Mouse (Mus musculus): ENCODE results near the gene Triap1.
"Not testable (repeated sequence)": the region's sequence is repeated elsewhere in the genome, so short reads cannot be mapped to it uniquely, and the experiment has no call there.

The Triap1 gene

DNA sequence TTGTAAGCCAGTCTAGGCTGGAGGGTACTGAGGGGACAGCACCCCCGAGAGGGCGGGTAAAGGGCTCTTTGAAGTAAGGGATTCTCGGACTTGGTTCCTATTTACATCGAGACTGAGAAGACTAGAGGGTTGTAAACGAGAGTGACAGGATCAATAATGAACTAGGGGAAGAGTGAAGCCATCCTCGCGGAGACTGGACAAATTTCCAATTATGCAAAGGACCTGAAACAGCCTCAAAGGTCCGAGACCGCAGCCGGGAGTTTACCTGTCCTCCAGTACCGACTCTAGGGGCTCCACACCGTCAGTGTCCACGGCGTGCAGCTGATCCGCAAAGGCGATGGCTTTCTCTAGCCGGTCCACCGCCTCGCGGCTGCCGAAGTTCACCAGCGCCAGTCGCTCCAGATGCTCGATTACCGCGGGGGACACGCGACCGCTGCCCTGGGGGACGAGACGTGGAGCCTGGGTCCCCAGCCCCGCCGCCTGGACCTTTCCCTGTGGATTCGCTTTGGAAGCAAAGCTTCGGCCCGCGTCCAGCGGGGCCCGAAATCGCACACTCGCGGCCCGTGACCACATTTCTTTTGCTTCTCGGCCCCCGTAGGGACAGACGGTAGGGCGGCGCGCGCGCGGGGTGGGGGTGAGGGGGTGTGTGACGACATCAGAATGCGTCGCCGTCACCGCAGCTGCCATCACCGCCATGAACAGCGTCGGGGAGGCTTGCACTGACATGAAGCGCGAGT, at the start of gene Triap1, which contains the start of gene Gatc:
Triap1 (plus strand) TSS at position 649 of the 737 bp plus-strand sequence.
Gatc (minus strand) TSS at position 602 of the 737 bp plus-strand sequence.
- in situ Hi-C loops (cut with MboI), result no loop called here

GRCm38 (mm10) chr5:115294173-115294572, 46.9 kb upstream of the Triap1 start:
- in situ Hi-C loops (cut with MboI), result loop anchor here (10.0 kb wide), 1 partner anchor 151 kb away; no protein-coding TSS in a partner anchor

DNA sequence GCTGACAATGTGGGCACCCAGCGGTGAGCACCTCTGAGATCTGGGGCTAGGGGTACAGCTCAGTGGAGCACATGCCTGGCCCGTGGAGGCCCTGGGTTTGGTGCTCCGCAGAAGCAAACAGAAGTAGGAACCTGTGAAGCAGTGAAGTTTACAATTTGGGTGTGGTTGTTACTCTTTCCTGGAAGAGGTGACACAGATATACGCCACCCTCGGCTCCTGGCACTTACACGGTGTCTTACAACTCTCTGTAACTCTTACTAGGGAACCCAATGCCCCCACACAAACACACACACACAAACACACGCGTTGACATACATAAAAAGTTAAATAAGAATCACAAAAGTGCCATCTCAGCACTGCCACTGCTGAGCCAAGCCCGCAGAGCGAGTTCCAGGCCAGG, 44.7 kb upstream of the Triap1 start:
- in situ Hi-C loops (cut with MboI), result loop anchor here (10.0 kb wide), 1 partner anchor 148 kb away; no protein-coding TSS in a partner anchor

GRCm38 (mm10) chr5:115300035-115300744, 40.8 kb upstream of the Triap1 start:
- in situ Hi-C loops (cut with MboI), result no loop called here

DNA sequence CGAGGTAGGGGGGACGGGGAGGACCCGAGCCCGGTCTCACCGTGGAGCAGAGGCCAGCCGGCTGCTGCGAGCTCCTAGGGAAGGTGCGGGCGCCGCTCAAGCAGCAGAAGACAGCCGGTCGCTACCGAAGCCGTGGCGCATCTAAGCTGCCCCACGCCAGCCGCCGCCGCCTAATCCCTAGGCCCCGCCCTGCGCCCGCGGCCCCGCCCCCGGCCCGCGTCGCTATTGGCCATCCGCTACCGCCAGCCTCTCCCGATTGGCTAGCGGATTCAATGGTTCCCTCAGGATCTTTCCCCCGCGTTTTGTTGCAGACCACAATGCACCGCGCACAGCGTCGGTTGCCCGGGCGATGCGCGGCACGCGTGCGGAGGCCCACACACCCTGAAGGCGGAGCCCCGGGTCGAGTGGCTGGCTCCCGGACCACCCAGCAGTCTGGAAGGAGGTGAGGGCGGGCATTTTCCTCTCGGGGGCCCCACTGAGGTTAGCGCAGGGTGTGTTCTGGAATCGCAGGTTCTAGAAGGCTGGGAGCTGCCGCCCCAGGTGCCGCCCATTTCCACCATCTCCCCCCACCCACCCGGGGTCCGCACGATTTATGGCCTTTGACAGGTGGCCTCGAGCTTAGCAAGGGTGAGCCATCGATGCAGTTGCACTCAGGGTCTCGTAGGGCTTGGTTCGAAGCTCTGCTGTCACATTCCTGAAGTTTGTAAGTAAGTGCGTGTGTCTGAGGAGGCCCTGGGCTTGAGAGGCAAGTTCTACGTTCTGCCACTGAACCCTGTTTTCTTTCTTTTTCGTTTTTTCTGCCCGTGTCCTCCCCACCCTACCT, 40.0 kb upstream of the Triap1 start, which contains the start of gene Dynll1:
Dynll1 (minus strand) TSS at position 208 of the 823 bp plus-strand sequence.
- in situ Hi-C loops (cut with MboI), result no loop called here

GRCm38 (mm10) chr5:115301615-115302014, 39.4 kb upstream of the Triap1 start:
- in situ Hi-C loops (cut with MboI), result no loop called here

- in situ Hi-C loops (cut with MboI), result not testable (repeated sequence)
Measured at GRCm38 (mm10) chr5:115302190-115302589, 38.8 kb upstream of the Triap1 start.

DNA sequence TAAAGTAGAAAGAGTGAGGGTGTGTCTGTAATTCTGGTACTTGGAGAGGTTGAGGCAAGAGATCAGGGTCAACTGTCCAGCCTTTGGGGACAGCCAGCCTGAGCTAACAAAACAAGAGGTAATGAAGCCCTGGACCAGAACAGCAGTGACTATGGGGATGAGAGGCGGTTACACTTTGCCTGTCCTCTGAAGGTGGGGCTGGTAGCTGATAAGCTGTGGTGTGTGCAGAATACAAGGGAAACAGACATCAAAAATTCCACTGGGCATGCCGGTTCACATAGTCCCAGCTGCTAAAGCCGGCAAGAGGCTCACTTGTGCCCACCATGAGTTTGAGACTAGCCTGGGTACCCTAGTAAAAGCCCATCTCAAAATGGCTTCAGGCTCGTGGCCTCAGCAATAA, 28.7 kb upstream of the Triap1 start:
- in situ Hi-C loops (cut with MboI), result no loop called here

DNA sequence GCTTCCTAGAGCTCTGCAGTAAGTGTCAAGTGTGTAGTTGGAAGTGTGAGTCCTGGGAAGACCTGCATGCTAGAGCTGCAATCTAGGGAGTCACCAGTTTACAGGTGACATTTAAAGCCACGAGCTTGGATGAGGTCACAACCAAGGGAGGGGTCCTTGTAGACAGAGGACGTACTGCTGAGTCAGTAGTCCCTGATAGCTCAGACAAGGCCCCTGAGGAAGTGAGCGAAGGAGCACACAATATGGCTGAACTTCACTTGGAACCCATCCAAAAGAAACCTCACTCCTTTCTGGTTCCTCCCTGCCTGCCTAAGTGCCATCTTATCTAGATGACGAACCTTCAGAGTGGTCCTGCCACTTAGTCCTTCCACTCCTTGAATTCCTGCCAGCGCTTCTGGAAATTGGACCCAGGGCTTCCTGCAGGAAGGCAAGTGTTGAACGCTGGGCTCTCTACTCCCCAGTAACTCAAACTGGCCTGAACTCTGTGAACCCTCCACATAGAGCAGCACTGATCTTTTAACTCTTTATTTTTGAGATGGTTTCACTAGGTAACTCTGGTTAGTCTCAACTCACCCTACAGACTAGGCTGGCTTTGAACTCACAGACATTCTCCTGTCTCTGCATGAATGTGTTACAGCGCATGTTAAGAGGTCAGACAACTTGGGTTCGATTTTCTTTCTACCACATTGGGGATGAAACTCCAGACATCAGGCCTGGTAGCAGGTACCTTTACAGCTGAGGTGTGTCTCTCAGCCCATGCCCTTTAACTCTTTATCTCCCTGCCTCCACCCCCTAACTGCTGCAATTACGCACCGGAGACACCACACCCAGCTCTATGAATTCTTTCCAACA, 28.0 kb upstream of the Triap1 start:
- in situ Hi-C loops (cut with MboI), result no loop called here

DNA sequence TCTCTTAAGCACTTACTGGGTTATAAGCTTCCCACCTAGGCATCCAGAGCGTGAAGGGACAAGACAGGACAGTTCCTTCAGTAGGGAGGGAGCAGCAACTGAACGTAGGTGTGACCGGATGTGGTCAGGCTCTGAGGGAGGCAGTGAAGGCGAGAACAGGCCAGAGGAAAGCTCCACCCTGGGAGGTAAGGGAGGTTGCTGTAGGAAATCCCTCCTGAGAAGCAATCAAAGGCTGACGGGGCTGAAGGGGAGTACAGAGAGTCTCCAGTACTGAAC, 27.4 kb upstream of the Triap1 start:
- in situ Hi-C loops (cut with MboI), result no loop called here

DNA sequence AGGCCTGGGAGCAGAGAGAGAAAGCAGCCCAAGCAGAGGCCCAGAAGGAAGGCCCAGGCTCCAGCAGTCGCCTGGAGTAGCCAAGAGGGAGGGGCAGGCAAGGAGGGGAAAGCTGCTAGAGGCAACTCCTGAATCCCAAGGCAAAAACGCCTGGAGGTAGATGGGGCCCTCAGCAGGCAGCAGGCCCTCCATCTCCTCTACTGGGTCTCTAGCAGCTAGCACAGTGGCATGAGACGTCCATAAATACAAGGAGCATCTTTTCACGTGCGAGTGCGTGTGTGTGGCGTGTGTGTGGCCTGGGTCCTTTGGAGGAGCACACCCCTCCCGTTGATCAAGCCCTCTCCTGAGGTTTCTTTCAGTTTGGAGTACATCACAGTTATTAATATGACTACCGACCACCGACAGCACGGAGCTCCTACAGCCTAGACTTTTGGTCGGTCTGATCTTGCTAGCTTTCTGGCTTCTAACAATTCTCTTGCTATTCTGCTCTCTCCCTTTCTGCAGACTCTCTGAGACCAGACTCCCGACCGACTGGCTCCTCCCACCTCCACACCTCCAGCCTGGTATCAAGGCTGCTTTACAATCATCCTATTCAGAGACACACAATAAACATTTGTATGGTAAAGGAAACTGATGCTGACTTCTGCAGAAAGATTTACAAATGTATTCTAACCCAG, 23.9 kb upstream of the Triap1 start:
- in situ Hi-C loops (cut with MboI), result no loop called here

- in situ Hi-C loops (cut with MboI), result no loop called here
Measured at GRCm38 (mm10) chr5:115317645-115318328, 23.2 kb upstream of the Triap1 start.

GRCm38 (mm10) chr5:115319004-115319940, 21.8 kb upstream of the Triap1 start:
- in situ Hi-C loops (cut with MboI), result no loop called here

DNA sequence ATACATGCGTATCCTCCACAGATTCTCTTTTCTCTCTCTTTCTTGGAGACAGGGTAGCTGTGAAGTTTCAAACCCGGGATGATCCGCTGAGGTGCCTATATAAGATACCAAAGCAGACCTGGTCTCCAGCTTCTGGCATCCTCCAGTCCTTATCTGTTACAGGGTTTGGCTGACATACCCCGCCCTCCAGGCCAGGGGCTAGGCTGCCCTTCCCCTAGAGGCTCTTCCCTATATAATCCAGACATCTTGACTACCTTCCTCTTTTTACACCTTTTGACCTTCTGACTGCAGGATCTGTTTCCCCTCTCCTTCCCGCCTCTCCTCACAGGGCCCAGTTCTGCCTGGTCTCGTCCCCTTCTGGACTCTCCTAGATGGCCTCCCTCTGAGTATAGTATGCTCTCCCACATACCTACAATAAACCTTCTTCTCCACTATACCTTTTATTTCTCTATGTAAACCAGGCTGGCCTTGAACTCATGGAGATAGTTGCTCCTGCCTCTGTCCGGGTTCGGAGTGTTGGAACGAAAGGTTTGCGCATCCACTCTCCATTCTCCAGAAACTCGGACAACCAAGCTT, 14.7 kb upstream of the Triap1 start:
- in situ Hi-C loops (cut with MboI), result no loop called here

GRCm38 (mm10) chr5:115326875-115327609, 14.0 kb upstream of the Triap1 start, which contains the start of gene Srsf9:
Srsf9 (plus strand) TSS chr5:115327177.
- in situ Hi-C loops (cut with MboI), result no loop called here

GRCm38 (mm10) chr5:115327610-115328548, 13.1 kb upstream of the Triap1 start:
- in situ Hi-C loops (cut with MboI), result no loop called here

GRCm38 (mm10) chr5:115330955-115331354, 10.1 kb upstream of the Triap1 start:
- in situ Hi-C loops (cut with MboI), result no loop called here

Measured in mature B cell (primary cell).